Mouse (Mus musculus) midbrain, postnatal 0 days (tissue): ENCODE measurements around the gene Cbfb. TPM values are rescaled to one million over a fixed set of nuclear protein-coding genes. Genes with fewer than 3 reads are reported as not detected.

Experiments used
- ATAC-seq: fragments of 200-750 bp; cut with Nextera tagmentation; 2 replicates; pipeline ENCODE4 v1.8.0; 2017; ENCODE audit warnings: moderate number of reproducible peaks, mild to moderate bottlenecking, moderate TSS enrichment, moderate library complexity; ENCODE audit not compliant: low FRiP score
- DNase-seq: peaks from one replicate; pipeline ENCODE4 v3.0.0-alpha.2; 2015; ENCODE audit warnings: low spot score
- H3K27ac ChIP-seq: fragments of 300-500 bp; sonication (generic); 2 replicates; pipeline ENCODE4 v1.5.1; 2014; ENCODE audit warnings: low read depth, mild to moderate bottlenecking, low read length, mixed read lengths
- H3K27me3 ChIP-seq: fragments of 300-500 bp; sonication (generic); 2 replicates; pipeline ENCODE4 v1.6.1; 2014; ENCODE audit warnings: low read length, control low read depth, mixed read lengths; ENCODE audit not compliant: insufficient read depth
- H3K36me3 ChIP-seq: fragments of 300-500 bp; sonication (generic); 2 replicates; pipeline ENCODE4 v1.6.1; 2014; ENCODE audit warnings: low read length, control low read depth, mixed read lengths; ENCODE audit not compliant: insufficient read depth
- H3K4me1 ChIP-seq: fragments of 300-500 bp; sonication (generic); 2 replicates; pipeline ENCODE4 v1.6.1; 2014; ENCODE audit warnings: mild to moderate bottlenecking, control low read depth, antibody characterized with exemption, low read length, mixed read lengths; ENCODE audit not compliant: insufficient read depth
- H3K4me2 ChIP-seq: fragments of 300-500 bp; sonication (generic); 2 replicates; pipeline ENCODE4 v1.6.1; 2014; ENCODE audit warnings: low read depth, mild to moderate bottlenecking, low read length, mixed read lengths; ENCODE audit not compliant: poor library complexity, severe bottlenecking
- H3K4me3 ChIP-seq: fragments of 300-500 bp; sonication (generic); 2 replicates; pipeline ENCODE4 v1.5.1; 2014; ENCODE audit warnings: low read depth, mild to moderate bottlenecking, low read length, moderate library complexity
- H3K9ac ChIP-seq: fragments of 300-500 bp; sonication (generic); replicated peaks from 2 replicates; pipeline ENCODE4 v1.6.1; 2014; ENCODE audit warnings: mild to moderate bottlenecking, low read length, moderate library complexity, mixed read lengths; ENCODE audit not compliant: poor library complexity, severe bottlenecking
- H3K9me3 ChIP-seq: fragments of 300-500 bp; sonication (generic); 2 replicates; pipeline ENCODE4 v1.6.1; 2016; ENCODE audit warnings: low read length, control low read depth
- CTCF ChIP-seq: IDR thresholded peaks from 2 replicates; pipeline ENCODE4 v1.5.1; 2016; ENCODE audit warnings: antibody characterized with exemption, mild to moderate bottlenecking
- WGBS: fragments of 180-500 bp; shearing (Covaris S2); extraction: QIAGEN DNeasy Blood & Tissue Kit; methylation state at CpG from one replicate; pipeline ENCODE4 v1.1.7; 2014; 5-methylcytosine and 5-hydroxymethylcytosine counted together
- polyA plus RNA-seq: library from polyadenylated mRNA; unstranded; fragments of >200 nt; fragmentation: Nextera tagmentation; extraction: Ambion mirVana; gene quantifications from 2 replicates; pipeline ENCODE4 v1.2.1, GENCODE M21; 2015
- total RNA-seq: library from RNA; depleted of rRNA; stranded (reverse); fragments of >200 nt; gene quantifications from 2 replicates; pipeline ENCODE4 v1.2.3, GENCODE M21; 2014

Gene Cbfb
- total and polyA plus RNA-seq, 2 experiments from 2014 or later, result 17.5 to 43.9 TPM

DNA sequence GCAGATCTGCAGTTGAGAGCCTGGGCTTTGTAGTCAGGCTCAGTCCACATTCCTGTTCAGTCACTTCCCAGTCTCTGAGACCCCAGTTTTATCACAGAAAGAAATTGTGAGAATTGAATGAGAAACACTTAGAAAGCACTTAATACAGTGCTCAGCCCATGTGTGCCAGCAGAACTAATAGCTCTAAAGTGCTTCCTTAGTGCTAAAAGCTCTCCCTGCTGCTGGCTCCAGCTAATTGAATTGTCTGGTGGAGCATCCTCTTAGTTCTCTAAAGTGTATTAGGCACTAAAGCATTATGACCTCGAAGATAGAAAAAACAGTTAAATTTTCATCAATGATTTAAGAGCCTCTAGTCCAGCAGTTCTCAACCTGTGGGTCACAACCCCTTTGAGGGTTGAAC is 35.3 kb downstream of the Cbfb start:
- H3K36me3 ChIP-seq, result no peaks in the 10 kb centered on the region; the same call in 1 of the 2 replicates
- TF ChIP-seq CTCF, result no peak
- H3K9me3 ChIP-seq, result no peaks in the 10 kb centered on the region
- H3K4me3 ChIP-seq, result no peak overlapping the region
- no peak overlapping the region for H3K4me2 ChIP-seq
- no peaks in the 10 kb centered on the region for H3K4me1 ChIP-seq
- DNase-seq (peak; percentile 28), ATAC-seq (no peak)
- H3K9ac ChIP-seq, result no peak overlapping the region
- no peak overlapping the region for H3K27ac ChIP-seq
- WGBS, result 96% methylated on average over 1 of the region's 1 CpGs
- H3K27me3 ChIP-seq, result no peaks in the 10 kb centered on the region

DNA sequence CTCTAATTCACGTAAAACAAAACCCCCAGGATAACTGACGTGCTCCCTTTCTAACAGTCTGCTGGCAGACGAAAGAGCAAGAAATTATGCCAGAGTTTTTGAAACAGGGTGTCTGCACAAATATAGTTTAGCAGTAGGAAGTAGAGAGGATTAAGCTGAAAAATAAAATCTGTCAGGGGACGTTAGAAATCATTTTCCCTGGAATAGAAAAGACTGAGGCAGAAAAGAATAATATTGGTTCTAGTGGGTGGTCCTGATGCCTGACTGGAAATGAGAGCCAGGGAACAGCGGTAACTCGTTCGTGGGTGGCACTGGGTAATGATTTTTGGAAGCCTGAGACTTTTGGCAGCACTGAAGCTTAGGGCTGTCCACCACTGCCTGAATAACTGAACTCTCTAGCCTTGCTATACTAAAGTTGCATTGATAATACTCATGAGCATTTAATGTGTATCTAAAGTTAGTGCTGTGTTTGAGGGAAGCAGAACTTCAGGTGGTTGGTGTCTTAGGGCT is 36.3 kb downstream of the Cbfb start:
- Histone ChIP-seq H3K9me3 (no peaks in the 10 kb centered on the region), H3K36me3 (no peaks in the 10 kb centered on the region; the same call in 1 of the 2 replicates), H3K4me1 (no peaks in the 10 kb centered on the region), H3K27me3 (no peaks in the 10 kb centered on the region), H3K4me2 (no peak overlapping the region), H3K9ac (no peak overlapping the region), H3K27ac (no peak overlapping the region), H3K4me3 (no peak overlapping the region)
- no peak for TF ChIP-seq CTCF
- ATAC-seq (no peak; the same call in 1 of the 2 replicates), DNase-seq (peak; percentile 50)
- WGBS, result 60% methylated on average over 7 of the region's 7 CpGs

DNA sequence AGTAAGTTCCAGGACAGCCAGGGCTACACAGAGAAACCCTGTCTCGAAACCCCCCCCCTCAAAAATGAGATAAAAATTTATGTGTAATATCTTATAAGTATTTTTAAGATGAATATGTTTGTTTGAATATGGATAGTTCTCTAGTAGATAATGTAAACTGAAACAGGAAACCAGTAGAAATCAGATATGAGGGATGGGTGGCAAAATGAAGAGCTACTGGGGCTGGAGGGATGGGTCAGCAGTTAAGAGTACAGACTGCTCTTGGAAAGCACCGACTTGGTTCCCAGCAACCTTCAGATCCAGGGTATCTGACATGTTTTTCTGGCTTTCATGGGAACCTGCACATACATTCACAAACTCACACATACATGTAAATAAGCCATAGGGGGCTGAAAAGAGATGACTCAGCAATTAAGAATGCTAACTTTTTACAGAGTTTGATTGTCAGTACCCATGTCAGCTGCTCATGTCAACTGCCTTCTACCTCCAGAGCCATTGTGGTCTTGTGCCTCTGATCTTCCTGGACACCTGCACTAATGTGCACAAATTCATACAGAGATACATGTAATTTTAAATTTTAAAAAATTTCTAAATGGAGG is 37.3 kb downstream of the Cbfb start:
- H3K4me2 ChIP-seq, result no peak overlapping the region
- H3K27me3 ChIP-seq, result no peaks in the 10 kb centered on the region

DNA sequence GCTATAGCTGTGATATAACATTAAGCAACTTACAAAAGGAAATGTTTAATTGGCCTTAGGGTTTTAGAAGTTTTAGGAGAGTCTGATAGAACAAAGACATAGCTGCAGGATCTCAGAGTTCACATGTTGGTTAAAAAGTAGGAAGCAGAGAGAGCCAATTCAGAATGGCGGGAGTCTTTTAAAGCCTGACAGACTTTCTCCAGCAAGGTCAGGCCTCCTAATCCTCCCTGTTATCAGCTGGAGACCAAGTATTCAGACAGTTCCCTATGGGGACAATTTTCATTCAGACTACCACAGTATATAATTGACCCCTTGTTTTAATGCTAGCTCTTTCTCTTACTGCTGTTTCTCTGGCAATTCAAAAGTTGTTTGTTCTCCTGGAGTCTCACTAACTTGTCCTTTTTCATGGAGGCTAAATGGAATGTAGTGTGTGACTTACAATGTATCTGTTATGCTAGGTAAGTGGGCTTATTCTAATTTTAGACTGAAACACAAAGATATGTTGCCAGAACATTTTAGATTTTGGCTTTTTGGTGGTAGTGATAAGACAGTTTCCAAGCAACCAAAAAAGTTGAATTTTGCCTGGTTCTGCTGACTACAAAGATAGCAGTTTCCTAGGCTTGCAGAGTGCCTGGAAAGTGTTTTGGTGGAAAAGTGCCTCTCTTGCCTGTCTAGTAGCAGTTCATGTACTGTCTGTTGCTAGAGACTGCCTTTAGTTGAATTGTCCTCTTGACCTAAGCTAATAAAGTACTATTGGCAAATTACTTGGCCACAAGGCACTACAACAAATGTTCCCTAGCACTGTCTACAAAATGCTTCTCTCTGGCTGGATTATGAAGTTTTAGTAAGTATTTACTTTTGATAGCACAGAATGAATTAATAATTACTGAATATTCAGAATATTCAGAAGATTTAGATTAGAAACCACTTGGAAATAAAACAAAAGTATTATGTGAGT is 39.0 kb downstream of the Cbfb start:
- Histone ChIP-seq H3K27ac (no peak overlapping the region), H3K4me1 (no peaks in the 10 kb centered on the region), H3K4me2 (no peak overlapping the region), H3K27me3 (no peaks in the 10 kb centered on the region), H3K9ac (no peak overlapping the region), H3K4me3 (no peak overlapping the region), H3K36me3 (no peaks in the 10 kb centered on the region), H3K9me3 (no peaks in the 10 kb centered on the region)
- DNase-seq (no peak), ATAC-seq (no peak)
- 23% methylated on average over 1 of the region's 1 CpGs for WGBS
- TF ChIP-seq CTCF, result no peak

More for the DNA sequence above, 37.3 kb downstream of the Cbfb start:
- DNase-seq (no peak), ATAC-seq (no peak)
- Histone ChIP-seq H3K4me1 (no peaks in the 10 kb centered on the region), H3K4me3 (no peak overlapping the region), H3K36me3 (no peaks in the 10 kb centered on the region; the same call in 1 of the 2 replicates), H3K9ac (no peak overlapping the region), H3K9me3 (no peaks in the 10 kb centered on the region), H3K27ac (no peak overlapping the region)
- TF ChIP-seq CTCF, result no peak
- 98% methylated on average over 2 of the region's 2 CpGs for WGBS

DNA sequence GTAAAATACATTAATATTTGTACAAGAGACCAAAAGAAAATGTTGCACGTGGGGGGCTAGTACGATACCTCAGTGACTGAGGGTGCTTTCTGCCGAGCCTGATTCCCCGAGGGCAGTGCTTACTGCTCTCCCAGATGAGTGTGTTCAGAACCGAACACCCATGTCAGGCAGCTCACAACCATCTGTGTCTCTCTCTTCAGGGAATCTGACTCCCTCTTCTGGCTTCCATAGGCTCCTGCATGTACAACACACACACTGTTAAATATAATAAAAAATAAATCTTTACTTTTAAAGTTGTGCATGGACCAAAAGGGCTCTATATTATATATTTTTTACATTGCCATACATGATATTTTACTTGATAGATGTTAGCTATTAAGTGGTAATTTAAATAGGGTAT is 43.6 kb downstream of the Cbfb start:
- 94% methylated on average over 5 of the region's 5 CpGs for WGBS
- H3K4me3 ChIP-seq, result no peak overlapping the region
- H3K9ac ChIP-seq, result no peak overlapping the region
- no peak overlapping the region for H3K27ac ChIP-seq
- H3K4me2 ChIP-seq, result no peak overlapping the region
- H3K27me3 ChIP-seq, result no peaks in the 10 kb centered on the region
- TF ChIP-seq CTCF, result peak; percentile 17; the same call in 1 of the 2 replicates
- DNase-seq, result no peak
- H3K9me3 ChIP-seq, result no peaks in the 10 kb centered on the region
- no peak for ATAC-seq
- H3K4me1 ChIP-seq, result no peaks in the 10 kb centered on the region
- H3K36me3 ChIP-seq, result no peaks in the 10 kb centered on the region; the same call in 1 of the 2 replicates
